Mouse (Mus musculus) skeletal muscle tissue, adult 2 months (tissue): Measurements from ENCODE around the gene Mfsd13b.
"Not testable (repeated sequence)": the region's sequence is repeated elsewhere in the genome, so short reads cannot be mapped to it uniquely, and the experiment has no call there.

Experiments used
- DNase-seq: peaks from one replicate; pipeline ENCODE4 v3.0.0-alpha.2; 2012; ENCODE audit warnings: low read depth, low spot score

Gene Mfsd13b

DNA sequence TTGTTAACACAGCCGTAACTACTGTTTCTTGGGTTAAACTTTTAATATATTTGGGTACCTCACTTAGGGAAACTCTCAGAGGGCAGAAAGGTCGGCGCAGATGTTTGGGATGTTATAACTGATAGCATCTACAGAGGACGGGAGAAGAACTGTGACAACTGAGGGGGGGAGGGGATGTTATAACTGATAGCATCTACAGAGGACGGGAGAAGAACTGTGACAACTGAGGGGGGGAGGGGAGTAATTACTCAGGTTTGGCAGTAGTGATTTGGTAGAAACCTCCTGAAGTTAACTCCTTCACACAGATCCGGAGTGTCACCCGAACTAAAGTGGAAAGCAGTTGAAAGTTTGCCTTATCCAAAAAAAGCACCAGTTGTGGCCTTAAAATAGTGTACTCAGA, 659 bp downstream of the Mfsd13b start:
- DNase-seq = no peak

DNA sequence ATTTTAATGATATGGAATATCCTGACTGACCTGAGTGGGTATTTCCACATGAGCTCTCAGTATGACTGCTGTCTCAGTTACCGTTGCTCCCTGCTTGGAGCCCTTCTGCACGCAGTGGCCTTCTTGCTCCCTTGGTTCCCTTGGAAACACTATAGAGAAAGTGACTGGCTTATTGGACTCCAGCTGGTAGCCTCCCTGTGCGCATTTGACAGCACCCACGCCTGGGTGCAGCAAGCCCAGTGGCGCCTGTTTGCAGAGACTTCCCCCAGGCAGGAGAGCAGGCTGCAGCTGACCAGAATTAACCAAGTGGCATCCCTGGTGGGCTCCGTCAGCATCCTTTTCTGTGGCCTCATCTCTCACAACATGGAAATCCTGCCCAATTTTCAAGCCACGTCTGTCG, 8.9 kb downstream of the Mfsd13b start:
- no peak for DNase-seq

DNA sequence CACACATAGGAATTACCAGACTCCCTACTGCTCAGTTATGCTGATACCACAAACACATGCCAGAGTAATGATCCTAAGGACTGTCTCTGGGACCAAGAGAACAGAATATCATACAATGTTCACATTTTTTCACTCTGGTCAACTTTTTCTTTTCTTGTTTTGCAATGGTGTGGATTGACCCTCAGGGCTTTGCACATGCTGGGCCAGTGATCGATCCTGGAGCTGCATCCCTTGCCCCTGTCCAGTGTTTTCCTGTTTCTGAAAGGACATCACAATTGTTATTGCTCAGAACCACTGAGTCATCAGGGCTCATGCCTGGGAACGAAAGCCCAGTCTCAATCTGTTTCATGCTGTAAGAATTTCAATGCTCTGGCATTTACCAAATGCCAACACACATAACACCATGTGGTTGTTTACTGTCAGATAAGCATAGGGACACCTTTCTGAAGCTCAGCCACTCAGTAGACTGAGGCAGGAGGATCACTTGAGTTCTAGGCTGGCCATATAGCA, 16.8 kb downstream of the Mfsd13b start:
- no peak for DNase-seq

- no peak for DNase-seq
Measured at GRCm38 (mm10) chr7:121000065-121000822, 17.9 kb downstream of the Mfsd13b start.

DNA sequence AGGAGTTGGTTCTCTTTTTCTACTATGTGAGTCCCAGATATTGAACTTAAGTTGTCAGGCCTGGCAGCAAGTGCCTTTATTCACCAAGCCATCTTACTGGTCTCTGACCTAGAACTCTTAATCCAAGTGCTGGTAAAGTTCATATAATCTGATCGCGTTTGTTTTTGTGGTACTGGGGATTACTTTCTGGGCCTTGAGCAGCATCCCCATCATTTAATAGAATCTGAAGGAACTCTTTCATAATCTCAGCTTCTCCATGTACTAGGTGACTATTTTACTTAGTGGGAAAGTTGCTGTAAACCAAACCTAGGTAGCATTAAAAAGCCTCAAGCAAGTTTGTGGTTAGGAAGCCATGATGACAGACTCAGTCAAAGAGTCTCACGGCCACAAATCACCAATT, 19.6 kb downstream of the Mfsd13b start:
- DNase-seq = no peak

DNA sequence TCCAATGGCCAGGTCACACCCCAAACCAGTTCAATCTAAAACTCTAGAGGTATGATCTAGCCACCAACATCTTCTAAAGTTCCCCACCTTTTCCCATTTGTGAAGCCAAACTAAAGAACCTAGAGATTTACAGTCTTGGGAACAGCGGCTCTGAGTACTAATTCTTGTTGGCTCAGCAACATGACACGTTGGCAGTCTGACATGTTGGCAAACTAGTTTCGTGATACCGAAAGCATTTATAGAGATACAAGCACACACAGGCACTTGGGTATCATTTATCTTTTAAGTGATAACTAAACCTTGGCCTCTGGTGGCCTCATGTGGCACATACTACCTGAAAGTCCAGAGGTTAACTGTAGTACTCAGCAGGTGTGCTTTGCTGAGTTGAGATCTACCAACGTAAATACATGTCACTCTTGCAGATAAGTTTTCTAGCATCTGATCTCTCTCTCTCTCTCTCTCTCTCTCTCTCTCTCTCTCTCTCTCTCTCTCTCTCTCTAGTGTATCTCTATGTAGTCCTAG, 20.2 kb downstream of the Mfsd13b start:
- DNase-seq = no peak

DNA sequence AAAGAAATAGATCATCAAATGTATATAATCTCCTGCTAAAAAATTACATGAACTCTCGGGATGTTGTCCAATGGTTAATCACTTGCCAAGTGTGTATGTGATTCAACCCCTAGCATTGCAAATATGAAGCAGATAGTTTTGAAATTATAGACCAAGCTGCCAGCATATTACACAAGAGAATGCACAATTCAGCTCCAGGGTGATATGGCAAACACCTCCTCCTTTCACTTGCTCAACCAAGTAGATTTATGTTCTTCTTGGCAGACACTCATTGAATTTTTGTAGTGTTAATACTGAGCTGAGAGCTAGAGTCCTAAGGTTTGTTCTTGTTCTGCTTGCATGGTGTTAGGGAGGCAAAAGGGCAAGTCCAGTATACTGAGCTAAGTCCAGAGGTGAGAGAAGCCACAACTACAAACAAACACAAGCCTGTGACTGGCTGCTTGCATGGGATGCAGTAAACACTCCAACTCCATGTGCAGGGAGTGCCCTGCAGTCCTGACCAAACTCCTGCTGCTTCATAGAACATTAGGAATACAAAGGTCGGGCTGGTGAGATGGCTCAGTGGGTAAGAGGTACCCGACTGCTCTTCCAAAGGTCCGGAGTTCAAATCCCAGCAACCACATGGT, 21.6 kb downstream of the Mfsd13b start:
- DNase-seq = no peak

DNA sequence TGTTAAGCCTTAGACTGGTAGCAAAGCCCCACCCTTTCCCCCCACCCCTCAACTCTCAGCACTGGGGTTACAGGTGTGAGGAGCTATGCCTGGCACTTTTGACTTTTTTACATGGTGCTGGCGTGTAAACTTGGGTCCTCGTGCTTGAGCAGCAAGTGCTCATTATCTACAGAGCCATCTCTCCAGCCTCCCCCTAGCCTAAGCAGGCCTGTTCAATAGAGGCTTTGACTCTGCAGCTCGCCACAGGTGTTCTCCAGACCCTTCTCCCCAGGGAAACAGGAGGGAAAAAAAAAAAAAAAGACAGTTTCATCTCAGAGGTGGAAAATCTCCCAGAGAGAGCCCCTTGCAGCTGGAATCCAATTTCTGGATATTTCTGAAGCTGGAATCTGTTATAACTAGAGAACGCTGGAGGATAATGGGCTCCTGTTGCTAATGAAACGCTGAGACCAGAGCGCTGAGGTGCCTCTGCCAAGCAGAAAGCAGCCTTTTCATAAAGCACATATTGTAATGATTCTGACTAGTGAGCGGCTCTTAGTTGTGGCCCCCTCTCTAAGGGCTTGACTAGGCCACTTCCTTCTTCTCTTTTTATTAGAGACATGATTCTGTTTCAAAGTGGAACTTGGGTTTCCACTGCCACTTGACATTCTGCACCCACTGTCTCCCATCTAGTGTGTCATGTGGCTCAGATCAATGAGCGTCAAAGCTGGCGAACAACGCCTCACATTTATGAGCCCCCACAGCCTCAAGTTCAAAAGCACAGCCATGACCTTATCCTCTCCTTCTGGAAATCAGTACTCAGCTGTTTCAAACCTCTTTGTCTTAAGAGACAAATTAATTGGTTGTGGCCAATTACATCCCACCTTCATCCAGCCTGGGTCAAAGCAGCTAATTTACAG, 29.7 kb downstream of the Mfsd13b start:
- no peak for DNase-seq

- DNase-seq = no peak
Measured at GRCm38 (mm10) chr7:121014486-121014885, 32.2 kb downstream of the Mfsd13b start.

GRCm38 (mm10) chr7:121018778-121019177, 36.5 kb downstream of the Mfsd13b start:
- DNase-seq = no peak

- no peak for DNase-seq
Measured at GRCm38 (mm10) chr7:121020277-121020676, 38.0 kb downstream of the Mfsd13b start.

- no peak for DNase-seq
Measured at GRCm38 (mm10) chr7:121025221-121026008, 43.1 kb downstream of the Mfsd13b start.

DNA sequence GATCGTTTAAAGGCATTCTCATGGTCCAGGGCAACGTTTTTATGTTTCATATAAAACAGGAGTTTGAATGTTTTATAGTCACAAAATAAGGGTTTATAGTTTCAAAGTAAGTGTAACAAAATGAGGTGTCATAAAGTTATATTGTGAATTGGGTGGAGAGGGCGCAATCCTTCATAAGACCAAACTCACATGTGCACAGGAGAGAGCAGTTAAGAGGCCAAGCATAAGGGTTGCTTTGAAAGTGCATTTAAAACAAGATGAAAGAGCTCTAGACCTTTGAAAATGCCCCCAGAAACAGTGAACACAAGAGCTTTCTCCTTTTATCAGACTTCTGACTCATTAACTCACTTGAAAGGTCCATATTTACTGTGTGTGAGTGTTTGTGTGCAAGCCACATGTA, 44.0 kb downstream of the Mfsd13b start:
- DNase-seq = no peak

GRCm38 (mm10) chr7:121029947-121030346, 47.6 kb downstream of the Mfsd13b start:
- not testable (repeated sequence) for DNase-seq

- peak; percentile 94 for DNase-seq
Measured at GRCm38 (mm10) chr7:121033856-121034652, 51.7 kb downstream of the Mfsd13b start, which contains the start of gene Mettl9. Gene Mettl9, plus strand, starts transcription at chr7:121034445.

GRCm38 (mm10) chr7:121034701-121035141, 52.4 kb downstream of the Mfsd13b start:
- no peak for DNase-seq

DNA sequence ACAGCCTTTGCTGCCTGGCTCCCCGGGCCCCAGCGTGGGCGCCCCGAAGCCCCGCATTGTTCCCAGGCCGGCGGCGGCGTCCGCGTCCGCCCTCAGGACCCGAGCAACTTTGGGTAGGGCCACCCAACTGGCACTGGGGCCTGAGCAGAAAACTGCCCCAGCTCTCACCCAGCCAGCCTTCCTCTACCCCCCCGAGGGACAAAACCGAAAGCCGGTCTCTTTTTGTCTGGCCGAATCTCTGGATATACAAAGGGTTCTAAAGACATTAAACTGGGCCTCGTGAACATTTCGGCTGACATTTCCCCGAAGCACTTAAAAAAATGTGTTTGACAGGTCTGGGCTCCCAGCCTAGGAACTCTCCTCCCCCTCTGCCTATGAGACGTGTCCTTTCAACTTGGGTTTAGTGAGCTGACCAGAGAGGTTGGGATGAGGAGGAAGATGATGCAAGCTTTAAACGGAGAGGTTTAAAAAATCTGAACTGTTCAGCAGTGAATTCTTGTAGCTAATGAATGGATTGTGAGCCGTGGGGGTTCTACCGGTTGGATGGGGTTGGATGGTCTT, 52.9 kb downstream of the Mfsd13b start:
- peak; percentile 14 for DNase-seq

DNA sequence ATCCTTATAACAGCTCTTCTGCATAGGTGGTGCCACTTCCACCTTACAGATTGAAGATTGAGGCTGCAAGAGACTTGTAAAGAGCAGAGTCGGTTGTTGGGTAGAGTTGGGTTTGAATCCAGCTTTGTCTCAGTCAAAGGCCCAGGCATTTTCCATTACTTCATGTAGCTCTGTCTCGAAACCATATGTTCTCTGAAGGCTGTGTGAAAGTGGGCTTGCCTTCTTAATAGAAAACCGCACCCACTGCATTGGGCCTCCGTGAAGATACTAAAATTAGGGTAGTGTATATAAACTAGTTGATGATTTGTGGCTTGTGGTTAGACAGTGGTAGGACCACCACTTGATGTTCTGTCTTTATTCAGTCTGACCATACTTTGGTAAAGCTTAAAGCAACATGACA, 58.3 kb downstream of the Mfsd13b start:
- DNase-seq = no peak

- no peak for DNase-seq
Measured at GRCm38 (mm10) chr7:121041989-121042388, 59.7 kb downstream of the Mfsd13b start.

DNA sequence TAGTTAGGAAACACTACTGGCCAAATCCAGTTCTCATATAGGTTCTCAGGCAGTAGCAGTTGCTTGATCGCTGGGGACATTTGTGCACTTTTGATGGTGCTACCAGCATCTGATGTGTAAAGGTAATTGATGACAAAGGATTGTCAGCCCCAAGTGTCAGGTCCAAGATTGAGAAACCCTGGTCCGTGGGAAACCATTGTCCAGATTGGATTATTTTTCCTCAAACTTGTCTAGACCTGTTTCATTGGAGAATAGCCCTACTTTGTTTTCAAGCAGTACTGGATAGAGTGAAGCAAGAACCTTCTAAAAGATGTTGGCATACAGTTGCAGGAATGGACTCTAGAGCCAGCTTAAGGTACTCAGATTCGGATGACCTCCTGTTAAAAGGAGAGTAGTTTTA, 60.7 kb downstream of the Mfsd13b start:
- DNase-seq = no peak
